Mouse (Mus musculus) right cerebral cortex, postnatal 14 days (tissue): Measurements from ENCODE around the gene Rabep2.
"Not testable (repeated sequence)": the region's sequence is repeated elsewhere in the genome, so short reads cannot be mapped to it uniquely, and the experiment has no call there.

ENCODE experiments used
- DNase-seq: peaks from one replicate; pipeline ENCODE4 v3.0.0; 2022

The Rabep2 gene

DNA sequence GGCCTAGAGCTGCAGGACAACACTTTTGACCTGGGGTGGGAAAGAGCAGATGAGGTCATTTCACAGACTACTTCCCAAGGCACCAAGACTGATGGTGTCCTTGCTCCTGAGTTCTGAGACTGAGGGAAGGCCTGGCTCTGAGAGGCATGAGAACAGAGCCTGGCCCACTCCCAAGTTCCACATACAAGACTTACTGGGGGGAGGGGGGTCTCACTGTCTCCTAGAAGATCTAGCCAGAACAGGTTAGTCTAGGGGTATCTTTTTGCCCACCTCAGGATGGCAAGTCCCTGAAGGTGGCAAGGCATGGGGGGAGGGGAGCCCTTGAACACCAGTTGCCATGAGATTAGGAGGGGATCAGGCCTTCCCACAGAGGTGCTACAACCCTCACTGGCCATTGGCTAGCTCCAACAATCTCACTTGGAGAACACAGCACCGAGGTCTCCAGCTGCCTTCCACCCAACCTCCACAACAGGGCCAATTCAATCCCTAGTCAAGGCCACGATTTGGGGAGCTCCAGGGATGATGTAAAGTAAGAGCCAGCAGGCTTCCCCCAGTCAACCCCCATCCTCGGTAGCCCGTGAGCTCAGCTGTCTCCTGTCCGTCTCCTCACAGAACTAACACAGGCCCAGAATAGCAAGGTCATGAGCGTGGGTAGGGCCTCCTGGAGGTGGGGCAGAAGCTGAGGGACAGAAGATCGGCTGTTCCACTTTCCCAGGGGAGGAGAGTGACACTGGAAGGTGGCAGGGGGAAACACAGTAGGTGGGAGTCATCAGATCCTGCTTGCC is 36.9 kb downstream of the Rabep2 start:
- DNase-seq, result no peak

- DNase-seq, result no peak
These were observed 37.6 kb downstream of the Rabep2 start for GRCm38 (mm10) chr7:126466116-126466515.

- DNase-seq, result no peak
These were observed 38.1 kb downstream of the Rabep2 start for GRCm38 (mm10) chr7:126466707-126467106.

- DNase-seq, result peak; percentile 48
These were observed 38.7 kb downstream of the Rabep2 start for GRCm38 (mm10) chr7:126467271-126467670.

GRCm38 (mm10) chr7:126467834-126468627 is 39.5 kb downstream of the Rabep2 start:
- no peak for DNase-seq

DNA sequence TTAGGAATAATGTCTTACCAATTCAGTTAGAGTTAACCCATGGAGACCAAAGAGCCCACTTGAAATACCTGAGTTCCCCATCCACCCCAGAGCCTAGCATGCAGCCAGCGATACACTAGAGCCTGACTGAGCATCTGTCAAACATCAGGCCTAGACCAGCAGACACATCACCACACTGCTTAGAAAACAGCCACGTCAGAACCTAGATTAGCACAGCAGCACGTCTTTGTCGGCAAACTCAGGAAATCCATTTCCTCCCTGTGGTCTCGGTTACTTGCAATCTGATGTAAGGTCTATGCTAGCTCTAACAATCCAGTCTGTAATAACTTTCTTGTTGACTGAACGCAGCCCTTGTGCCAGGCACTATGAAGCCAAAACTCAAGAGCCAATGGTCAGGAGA is 41.5 kb downstream of the Rabep2 start:
- DNase-seq, result no peak

GRCm38 (mm10) chr7:126471361-126471760 is 42.8 kb downstream of the Rabep2 start:
- no peak for DNase-seq

DNA sequence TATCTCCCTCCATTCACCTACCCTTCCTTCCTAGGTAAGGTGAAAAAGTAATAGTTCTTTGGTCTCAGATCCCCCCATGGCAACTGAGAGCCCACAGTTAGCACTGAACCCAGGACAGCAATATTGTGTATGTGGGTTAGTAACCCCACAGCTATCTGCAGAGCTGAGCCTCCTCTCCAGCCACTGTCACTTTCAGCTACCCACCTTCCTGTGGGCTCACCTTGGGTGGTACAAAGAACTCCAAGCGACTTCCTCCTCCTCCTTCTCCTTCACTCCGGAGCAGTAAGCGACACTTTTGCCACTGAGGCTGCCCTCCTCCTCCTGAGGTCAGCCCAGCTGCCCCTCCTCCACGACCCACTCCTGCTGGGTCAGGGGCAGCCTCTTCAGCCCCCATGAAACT is 43.3 kb downstream of the Rabep2 start:
- no peak for DNase-seq

- DNase-seq, result no peak
These were observed 43.7 kb downstream of the Rabep2 start for GRCm38 (mm10) chr7:126472306-126472705.

DNA sequence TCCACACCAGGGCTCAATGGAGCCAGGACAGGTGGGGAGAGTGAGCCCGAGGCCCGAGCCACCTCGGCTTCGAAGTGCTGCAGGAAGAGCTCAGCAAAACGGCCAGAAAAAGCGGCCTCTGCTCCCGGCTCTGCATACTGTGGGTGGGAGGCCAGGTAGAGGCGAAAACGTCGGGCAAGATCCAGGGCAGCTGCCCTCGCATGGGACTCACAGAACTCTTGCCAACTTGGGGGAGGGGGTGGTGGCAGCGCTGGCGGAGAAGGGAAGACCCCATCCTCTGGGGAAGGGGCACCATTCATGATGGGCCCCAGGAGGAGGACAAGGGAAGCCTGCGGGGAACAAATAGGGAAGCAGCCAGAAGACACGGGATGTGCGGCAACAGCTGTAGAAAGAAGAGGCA is 44.2 kb downstream of the Rabep2 start:
- no peak for DNase-seq

DNA sequence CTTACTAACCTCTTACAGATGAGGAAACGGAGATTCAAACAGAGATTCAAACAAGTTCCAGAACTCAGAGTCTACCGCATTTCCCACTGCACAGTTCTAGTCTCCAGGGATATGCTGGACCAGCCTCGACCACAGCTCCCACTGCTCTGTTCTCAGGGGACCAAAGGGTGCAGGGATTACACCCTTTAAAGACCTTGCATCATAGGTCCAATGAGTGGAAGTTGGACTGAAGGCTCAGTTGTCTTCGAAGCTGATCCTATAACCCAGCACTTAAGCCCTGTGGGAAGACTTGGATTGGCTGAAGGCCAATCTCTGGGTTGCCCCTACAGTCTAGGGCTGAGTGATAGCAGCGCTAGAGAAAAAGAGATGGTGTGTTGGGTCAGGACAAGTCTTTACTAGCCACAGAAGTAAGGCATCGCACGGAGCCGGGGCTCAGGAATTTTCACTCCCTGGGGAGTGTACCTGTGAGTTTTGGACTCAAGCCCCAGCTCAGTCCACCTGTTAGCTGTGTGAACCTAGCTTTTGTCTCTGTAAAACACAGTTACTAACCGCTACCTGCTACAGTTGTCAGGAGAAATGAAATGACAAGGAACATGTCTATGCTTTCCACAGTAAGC is 45.0 kb downstream of the Rabep2 start:
- no peak for DNase-seq

- no peak for DNase-seq
These were observed 46.0 kb downstream of the Rabep2 start for GRCm38 (mm10) chr7:126474486-126474955.

- DNase-seq, result peak; percentile 87
These were observed 46.5 kb downstream of the Rabep2 start, which contains the start of gene Sh2b1 for GRCm38 (mm10) chr7:126474993-126475581. Gene Sh2b1, minus strand, starts transcription at chr7:126475424.

DNA sequence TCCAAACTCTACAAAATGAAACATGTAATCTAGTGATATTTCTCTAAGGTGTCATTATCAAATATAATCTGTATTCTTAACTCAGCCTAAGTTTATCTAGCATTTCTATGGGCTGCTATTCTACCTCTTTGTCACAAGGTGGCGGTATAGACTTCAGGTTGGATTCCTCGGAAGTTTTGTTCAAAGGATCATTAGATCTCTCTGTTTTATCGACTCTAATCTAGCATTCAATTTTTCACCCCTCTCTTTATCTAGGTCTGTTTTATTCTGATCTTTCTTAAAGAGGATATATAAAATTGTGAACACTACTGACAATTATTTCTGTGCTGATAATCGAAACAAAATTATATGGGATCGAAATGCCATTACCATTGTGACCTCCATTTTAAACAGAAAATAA is 53.1 kb downstream of the Rabep2 start:
- no peak for DNase-seq

DNA sequence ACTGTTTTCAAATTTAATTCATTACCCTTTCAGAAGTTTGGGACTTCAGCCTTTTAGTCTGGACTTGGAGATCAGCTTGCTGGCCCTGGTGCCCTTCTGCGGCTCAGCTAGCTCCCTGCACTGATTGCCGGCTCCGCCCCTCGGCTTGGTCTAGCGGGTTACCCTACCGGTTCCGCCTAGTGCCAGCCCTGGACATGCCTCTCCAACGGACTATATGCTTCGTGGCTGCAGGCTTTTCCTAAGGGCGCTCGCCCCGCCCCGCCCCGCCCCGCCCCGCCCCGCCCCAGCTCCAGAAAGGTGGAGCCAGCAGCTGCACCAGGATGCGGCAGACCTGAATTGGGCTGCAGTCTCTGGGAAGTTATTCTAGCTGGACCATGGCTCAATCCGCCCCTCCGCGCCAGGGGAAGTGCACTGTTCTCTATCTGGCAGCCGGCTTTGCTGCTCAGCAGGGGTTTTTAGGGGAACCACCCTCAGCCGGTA is 53.9 kb downstream of the Rabep2 start:
- DNase-seq, result peak; percentile 61

- DNase-seq, result peak; percentile 94
These were observed 58.5 kb downstream of the Rabep2 start, which contains the start of gene Tufm for GRCm38 (mm10) chr7:126487052-126487483. Gene Tufm, plus strand, starts transcription at chr7:126487361.

DNA sequence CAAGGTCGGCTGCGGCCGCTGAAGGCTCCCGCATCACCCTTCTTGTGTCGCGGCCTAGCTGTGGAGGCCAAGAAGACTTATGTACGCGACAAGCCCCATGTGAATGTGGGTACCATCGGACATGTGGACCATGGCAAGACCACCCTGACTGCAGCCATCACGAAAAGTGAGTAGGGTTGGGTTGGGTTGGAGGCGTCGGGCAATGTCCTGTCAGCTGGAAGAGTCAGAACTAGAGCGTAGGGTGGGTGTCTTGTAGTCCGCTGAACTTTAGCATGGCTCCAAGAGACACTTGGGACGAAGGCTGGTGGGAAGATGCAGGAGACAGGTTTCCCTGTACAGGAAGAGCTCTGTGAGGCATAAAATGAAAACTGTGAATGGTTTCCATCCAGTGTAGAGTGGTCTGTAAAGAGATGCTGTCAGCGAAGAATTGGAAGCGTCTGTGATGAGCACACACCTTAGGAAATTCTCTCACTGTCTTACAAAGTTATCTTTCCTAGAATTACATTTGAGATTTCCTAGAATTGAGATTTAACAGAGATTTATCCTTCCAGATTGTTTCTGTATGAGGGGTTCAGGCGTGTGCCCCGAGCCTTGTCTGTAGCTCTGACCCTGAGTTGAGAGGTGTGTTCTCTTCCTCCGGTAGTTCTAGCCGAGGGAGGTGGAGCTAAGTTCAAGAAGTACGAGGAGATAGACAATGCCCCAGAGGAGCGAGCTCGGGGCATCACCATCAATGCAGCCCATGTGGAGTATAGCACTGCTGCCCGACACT is 59.2 kb downstream of the Rabep2 start:
- not testable (repeated sequence) for DNase-seq

DNA sequence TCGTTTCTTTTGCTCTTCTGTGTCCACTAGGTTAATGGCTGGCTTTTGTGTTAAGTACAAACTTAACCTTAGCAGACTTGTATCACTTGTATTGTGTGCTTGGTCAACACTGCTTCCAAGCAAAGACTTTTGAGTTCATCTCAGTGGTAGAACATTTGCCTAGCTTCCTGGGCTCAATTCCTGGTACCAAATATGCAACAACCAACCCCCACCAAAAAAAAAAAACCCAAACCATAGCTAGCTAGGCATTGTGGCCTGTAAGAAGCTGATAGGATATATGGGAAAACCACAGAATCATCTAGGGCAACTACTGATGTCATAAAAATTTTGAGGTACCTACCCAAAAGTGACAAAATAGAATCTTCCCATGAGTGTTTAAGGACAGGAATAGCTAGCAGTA is 62.4 kb downstream of the Rabep2 start:
- DNase-seq, result no peak

DNA sequence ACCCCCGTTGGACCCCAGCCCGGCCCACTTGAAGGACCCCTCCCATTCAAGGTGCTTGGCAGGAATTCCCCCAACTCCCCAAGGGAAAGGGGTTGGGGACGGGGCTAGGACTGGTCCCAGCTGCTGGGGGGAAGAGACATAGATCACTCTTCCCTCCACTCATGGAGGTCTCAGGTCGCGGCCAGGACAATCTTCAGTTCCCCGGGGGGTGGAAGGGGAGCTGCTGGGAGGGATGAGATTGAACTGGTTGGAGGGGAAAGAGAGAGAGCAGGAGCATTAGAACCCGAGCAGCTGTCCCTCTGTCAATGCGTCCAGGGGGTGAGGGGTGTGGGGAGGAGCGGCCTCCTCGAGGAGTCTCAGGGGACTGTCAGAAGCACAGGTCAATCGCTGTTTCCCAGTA is 63.4 kb downstream of the Rabep2 start:
- DNase-seq, result no peak

DNA sequence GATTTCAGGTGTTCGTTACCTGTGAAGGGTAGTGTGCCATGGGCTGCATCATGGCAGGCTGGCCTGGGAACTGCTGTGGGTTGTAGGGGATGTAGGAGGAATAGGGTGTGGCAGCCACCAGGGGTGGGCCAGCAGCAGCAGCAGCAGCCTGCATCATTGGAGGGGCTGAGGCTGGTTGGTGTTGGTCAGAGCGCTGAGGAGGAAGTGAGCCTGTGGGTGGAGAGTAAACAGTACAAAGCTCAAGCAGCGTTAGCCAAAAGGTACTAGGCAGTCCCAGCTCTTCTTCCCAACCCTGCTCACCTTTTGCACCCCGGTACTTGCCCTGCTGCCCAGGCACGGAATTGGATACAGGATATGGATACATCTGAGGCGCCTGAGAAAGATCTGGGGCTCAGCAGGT is 65.6 kb downstream of the Rabep2 start:
- no peak for DNase-seq

DNA sequence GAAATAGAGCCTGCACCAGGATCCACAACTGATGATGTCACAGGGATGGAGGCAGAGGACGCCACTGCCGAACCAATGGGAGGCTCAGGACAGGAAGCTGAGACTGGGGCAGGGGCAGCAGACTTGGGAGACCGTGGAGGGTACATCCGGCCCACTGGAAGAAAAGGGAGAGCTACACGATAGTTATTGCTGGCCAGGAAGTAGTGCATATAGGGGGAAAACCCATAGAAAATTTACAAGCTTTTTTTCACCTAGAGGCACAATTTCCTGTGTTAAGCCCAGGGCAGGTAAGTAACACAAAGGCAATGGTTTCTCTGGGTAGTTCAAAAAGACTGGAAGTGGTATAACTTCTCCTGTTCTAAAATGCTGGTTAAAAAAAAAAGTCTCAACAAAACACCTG is 67.9 kb downstream of the Rabep2 start:
- DNase-seq, result no peak

DNA sequence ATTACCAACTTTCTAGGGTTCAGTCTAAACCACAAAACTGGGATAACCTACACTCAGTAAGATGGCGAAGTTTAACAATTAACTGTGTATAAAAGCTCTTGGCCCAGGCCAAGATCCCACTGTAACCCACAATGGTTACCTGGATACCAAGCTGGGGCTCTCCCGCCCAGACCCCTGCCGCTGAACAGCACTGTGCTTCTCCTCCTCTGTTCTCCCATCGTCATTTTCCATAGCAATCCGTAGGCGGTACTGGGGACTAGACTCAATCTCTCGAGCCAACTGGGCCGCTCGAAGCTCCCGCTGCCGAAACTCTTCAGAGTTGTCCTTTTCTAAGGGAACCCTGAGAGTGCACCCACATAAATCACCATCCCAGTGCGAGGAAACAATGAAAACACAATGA is 69.4 kb downstream of the Rabep2 start:
- no peak for DNase-seq
